Mouse (Mus musculus) C2C12 (cell line): Measurements from ENCODE around the gene Sf1.

Source experiments
- CEBPB ChIP-seq: IDR thresholded peaks from one replicate; pipeline ENCODE4 v1.6.1; 2011; ENCODE audit warnings: low read depth, mild to moderate bottlenecking, control low read depth, moderate library complexity
- MAX ChIP-seq: IDR thresholded peaks from one replicate; pipeline ENCODE4 v1.6.1; 2011; ENCODE audit warnings: mild to moderate bottlenecking, control low read depth

DNA sequence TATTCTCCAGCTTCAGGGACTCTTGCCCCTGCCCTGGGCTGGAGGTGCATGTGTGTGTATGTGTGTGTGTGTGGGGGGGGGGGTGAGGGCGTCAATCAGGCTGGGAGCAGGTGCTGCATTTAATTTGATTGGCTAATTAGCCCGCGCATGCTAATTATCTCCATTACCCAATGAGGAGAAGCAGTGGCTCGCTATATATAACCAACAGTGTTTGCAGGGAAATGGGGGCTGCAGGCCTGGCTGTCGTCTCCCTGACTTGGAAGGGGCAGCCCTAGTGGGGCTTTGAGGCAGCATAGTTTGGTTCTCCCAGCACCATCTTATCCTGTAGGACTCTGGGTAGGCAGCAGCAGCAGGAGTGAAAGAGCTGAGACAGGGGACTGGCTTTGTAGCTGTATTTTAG lies 62.1 kb downstream of the Sf1 start:
- no peak for TF ChIP-seq MAX
- no peak for TF ChIP-seq CEBPB
